Mouse (Mus musculus) E14TG2a.4 (cell line): ENCODE measurements around the gene Asb12.

ENCODE experiments used
- CTCF ChIP-seq: conservative IDR thresholded peaks from 2 replicates; pipeline ENCODE4 v1.5.1; 2014; ENCODE audit warnings: low read length
- NANOG ChIP-seq: IDR thresholded peaks from 2 replicates; pipeline ENCODE4 v1.6.1; 2014; ENCODE audit warnings: borderline replicate concordance, low read length, mixed read lengths
- POU5F1 ChIP-seq: IDR thresholded peaks from 2 replicates; pipeline ENCODE4 v1.6.1; 2014; ENCODE audit warnings: low read length, borderline replicate concordance

DNA sequence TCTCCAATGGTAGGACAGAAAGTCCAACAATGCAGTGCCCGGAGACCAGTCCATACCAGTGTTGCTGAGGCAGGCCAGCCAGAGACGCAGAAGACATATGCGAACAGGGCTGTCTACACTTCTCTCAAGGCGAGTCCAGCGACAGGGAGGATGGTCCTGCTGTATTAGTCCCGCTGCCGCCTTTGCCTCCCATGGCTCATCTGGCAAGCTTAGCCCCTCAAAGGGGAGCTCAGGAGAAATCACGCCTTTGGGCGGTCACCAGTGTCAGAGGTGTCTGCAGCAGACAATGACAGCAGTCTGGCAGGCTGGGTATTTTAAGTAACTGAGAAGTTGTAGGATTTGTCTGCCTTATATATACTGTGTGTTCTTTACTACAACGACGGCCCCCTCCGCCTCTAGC is 114.4 kb downstream of the Asb12 start:
- TF ChIP-seq CTCF (no peak), NANOG (no peak), POU5F1 (no peak)
